Mouse (Mus musculus) hindbrain, embryonic 11.5 days (tissue): ENCODE measurements around the gene Psmb9. TPM values are rescaled to one million over a fixed set of nuclear protein-coding genes. Genes with fewer than 3 reads are reported as not detected.
A peak's percentile ranks its signal among the peaks of the same experiment; 100 is the strongest.

Experiments used
- ATAC-seq: fragments of 200-750 bp; cut with Nextera tagmentation; 2 replicates; pipeline ENCODE4 v1.8.0; 2017; ENCODE audit warnings: mild to moderate bottlenecking, moderate TSS enrichment, moderate library complexity; ENCODE audit not compliant: low FRiP score
- DNase-seq: peaks from one replicate; pipeline ENCODE4 v3.0.0-alpha.2; 2015; ENCODE audit warnings: low spot score
- H3K27ac ChIP-seq: fragments of 300-500 bp; sonication (generic); 2 replicates; pipeline ENCODE4 v1.5.1; 2014; ENCODE audit warnings: mild to moderate bottlenecking, low read depth, low read length
- H3K27me3 ChIP-seq: fragments of 300-500 bp; sonication (generic); 2 replicates; pipeline ENCODE4 v1.6.1; 2014; ENCODE audit warnings: mild to moderate bottlenecking, low read length, moderate library complexity, mixed read lengths; ENCODE audit not compliant: control insufficient read depth, insufficient read depth
- H3K36me3 ChIP-seq: fragments of 300-500 bp; sonication (generic); 2 replicates; pipeline ENCODE4 v1.6.1; 2014; ENCODE audit warnings: mild to moderate bottlenecking, low read length, moderate library complexity, mixed read lengths; ENCODE audit not compliant: control insufficient read depth, insufficient read depth
- H3K4me1 ChIP-seq: fragments of 300-500 bp; sonication (generic); replicated peaks from 2 replicates; pipeline ENCODE4 v1.6.1; 2014; ENCODE audit warnings: low read length, mixed read lengths; ENCODE audit not compliant: control insufficient read depth, insufficient read depth
- H3K4me2 ChIP-seq: fragments of 300-500 bp; sonication (generic); replicated peaks from 2 replicates; pipeline ENCODE4 v1.6.1; 2014; ENCODE audit warnings: mild to moderate bottlenecking, low read depth, low read length
- H3K4me3 ChIP-seq: fragments of 300-500 bp; sonication (generic); 2 replicates; pipeline ENCODE4 v1.5.1; 2014; ENCODE audit warnings: low read depth, low read length
- H3K9ac ChIP-seq: fragments of 300-500 bp; sonication (generic); 2 replicates; pipeline ENCODE4 v1.6.1; 2014; ENCODE audit warnings: low read depth, low read length
- H3K9me3 ChIP-seq: fragments of 300-500 bp; sonication (generic); 2 replicates; pipeline ENCODE4 v1.6.1; 2016; ENCODE audit warnings: low read length; ENCODE audit not compliant: control insufficient read depth
- WGBS: fragments of 180-500 bp; shearing (Covaris S2); extraction: QIAGEN DNeasy Blood & Tissue Kit; methylation state at CpG from one replicate; pipeline ENCODE4 v1.1.7; 2014; 5-methylcytosine and 5-hydroxymethylcytosine counted together
- polyA plus RNA-seq: library from polyadenylated mRNA; unstranded; fragments of >200 nt; fragmentation: Nextera tagmentation; extraction: Ambion mirVana; gene quantifications from 2 replicates; pipeline ENCODE4 v1.2.1, GENCODE M21; 2014

Psmb9 gene
- polyA plus RNA-seq, 1 experiment from 2014 or later = 0.42 TPM

DNA sequence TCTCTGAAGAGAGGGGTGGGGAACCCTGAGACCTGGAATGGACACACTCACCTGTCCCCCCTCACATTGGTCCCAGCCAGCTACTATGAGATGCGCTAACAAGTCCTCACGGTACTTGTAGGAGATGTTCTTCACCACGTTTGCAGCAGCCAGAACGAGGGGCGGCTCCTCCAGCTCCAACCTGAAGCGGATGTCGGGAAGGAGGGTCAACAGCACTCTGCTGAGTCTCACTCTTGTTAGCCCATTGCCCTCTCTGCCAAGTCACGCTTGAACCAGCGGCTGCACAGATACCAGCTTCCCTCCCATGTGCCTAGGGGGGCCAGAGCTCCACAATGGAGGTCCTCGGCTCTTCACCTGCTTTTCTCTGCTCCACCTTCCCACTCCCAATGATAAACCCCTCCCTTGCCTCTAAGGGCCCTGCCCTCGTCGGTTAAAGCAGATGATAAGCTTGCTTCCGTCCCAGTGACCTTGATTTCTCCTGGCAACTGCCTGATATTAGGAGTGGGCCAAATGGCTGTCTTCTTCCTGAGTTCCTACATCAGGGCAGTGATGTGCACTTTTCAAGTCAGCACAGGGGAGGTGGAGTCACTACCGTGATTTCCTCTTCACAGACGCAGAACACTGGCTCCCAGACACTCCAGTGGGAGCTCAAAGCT, 3.9 kb downstream of the Psmb9 start:
- Histone ChIP-seq H3K9me3 (no peaks in the 10 kb centered on the region), H3K4me2 (no peak overlapping the region), H3K9ac (no peak overlapping the region), H3K4me3 (no peak overlapping the region), H3K27ac (no peak overlapping the region), H3K36me3 (no peaks in the 10 kb centered on the region), H3K4me1 (peaks cover 7% of the 10 kb centered on the region), H3K27me3 (peaks cover 36% of the 10 kb centered on the region)
- DNase-seq (no peak), ATAC-seq (no peak)
- WGBS = 81% methylated on average over 15 of the region's 15 CpGs

DNA sequence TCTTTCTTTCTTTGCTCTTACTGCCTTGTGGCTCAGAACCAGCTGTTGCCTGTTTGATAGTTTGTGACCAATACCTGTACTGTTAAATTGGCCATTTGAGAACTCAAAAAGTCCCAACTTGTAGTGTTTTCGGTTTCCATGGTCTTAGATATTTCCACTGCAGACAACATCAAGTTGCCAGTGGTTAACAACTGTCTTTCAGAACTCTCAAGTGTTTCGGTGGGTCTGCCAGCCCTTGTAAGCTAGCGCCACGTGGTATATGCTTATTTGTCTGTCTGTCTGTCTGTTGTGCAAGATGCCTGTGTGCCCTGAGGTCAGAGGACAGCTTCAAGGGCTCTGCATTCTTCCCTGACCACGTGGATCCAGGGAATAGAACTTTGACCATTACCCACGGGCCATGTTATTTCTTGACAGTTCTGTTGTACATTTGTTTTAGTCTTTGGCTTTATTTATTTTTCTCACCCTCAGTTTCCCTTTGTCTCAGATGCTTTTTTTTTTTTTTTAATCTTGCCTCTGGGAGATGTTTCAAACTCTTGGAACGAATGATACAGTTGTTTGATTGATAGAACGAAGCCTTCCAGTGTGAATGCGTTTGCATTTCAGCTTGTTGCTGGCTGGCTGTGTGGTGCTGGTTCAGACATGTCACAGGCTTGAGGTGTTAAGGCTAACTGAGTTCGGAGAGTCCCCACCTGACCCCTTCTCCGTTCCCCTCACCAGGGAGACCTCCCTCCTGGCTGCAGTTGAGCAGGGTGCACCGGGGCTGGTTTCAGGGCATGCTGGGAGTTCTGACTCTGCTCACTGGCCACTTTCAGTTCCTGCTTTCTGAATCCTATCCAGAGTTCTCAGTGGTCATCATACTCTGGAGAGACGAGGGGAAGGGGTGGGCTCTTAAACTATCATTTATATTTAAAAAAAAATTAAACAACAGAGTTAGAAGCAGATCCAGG, 7.4 kb downstream of the Psmb9 start:
- peaks cover 5% of the 10 kb centered on the region; the same call in 1 of the 2 replicates for H3K9me3 ChIP-seq
- 71% methylated on average over 13 of the region's 13 CpGs for WGBS
- no peaks in the 10 kb centered on the region for H3K36me3 ChIP-seq
- H3K27me3 ChIP-seq = peaks cover 6% of the 10 kb centered on the region
- no peak overlapping the region for H3K9ac ChIP-seq
- ATAC-seq (no peak), DNase-seq (no peak)
- H3K4me3 ChIP-seq = no peak overlapping the region
- H3K27ac ChIP-seq = no peak overlapping the region
- H3K4me2 ChIP-seq = no peak overlapping the region
- H3K4me1 ChIP-seq = no peaks in the 10 kb centered on the region

DNA sequence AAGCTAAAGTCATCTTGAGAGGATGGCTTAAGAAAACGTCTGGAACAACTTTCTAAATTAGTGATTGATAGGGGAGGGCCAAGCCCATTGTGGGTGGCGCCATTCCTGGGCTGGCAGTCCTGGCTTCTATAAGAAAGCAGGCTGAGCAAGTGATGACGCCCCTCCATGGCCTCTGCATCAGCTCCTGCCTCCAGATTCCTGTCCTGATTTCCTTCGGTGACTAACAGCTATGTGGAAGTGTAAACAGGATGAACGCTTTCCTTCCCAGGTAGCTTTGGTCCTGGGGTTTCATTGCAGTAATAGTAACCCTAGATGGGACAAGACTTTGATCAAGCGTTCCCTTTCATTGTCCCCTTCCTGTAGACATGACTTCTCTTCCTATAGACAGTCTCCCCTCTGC, 8.5 kb downstream of the Psmb9 start:
- WGBS = 65% methylated on average over 6 of the region's 6 CpGs
- ATAC-seq = no peak
- Histone ChIP-seq H3K27ac (no peak overlapping the region), H3K4me3 (no peak overlapping the region), H3K36me3 (no peaks in the 10 kb centered on the region), H3K4me2 (no peak overlapping the region), H3K4me1 (no peaks in the 10 kb centered on the region), H3K27me3 (peaks cover 1% of the 10 kb centered on the region), H3K9me3 (peaks cover 5% of the 10 kb centered on the region; the same call in 1 of the 2 replicates), H3K9ac (no peak overlapping the region)
- no peak for DNase-seq

DNA sequence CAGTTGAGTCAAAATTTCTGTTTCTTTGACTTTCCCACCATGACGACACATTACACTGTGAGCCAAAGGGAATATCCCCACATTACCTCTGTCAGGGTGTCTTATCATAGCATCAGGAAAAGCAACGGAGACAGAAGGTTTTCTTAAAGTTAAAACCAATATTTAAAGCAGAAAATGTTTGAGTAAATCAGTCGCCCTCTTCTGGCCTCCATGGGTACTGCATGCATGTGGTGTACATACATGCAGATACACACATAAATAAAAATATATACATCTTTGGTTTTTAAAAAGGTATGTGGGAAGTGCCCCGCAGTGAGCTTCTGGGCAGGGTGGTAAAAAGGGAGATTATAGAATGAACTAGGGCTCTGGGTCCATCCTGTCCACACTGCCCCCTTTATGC, 10.4 kb downstream of the Psmb9 start:
- Histone ChIP-seq H3K4me3 (no peak overlapping the region), H3K36me3 (no peaks in the 10 kb centered on the region), H3K4me1 (no peaks in the 10 kb centered on the region), H3K27ac (no peak overlapping the region), H3K9me3 (peaks cover 5% of the 10 kb centered on the region; the same call in 1 of the 2 replicates), H3K27me3 (no peaks in the 10 kb centered on the region; the same call in 1 of the 2 replicates), H3K9ac (no peak overlapping the region), H3K4me2 (no peak overlapping the region)
- 67% methylated on average over 4 of the region's 4 CpGs for WGBS
- DNase-seq (peak; percentile 21), ATAC-seq (no peak)

DNA sequence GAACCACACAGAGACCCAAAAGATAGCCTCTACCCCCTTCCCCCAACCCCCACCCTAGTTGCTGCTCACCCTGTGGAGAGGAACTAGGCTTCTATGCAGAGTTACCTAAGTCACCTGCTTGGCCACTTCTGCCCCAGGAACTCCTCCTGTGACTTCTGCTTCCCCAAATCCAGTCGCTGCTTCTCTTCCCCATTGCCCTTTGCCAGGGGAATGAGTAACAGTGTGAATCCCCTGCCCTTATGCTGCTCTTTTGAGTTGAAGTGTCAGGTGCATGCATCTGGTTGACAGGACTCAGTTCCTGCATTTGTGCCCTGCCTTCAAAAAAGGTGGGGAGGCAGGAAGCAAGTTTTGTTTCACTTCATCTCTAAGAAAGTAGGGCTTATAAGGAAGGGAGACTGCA, 13.5 kb downstream of the Psmb9 start:
- H3K4me2 ChIP-seq = no peak overlapping the region
- H3K27ac ChIP-seq = no peak overlapping the region
- H3K36me3 ChIP-seq = no peaks in the 10 kb centered on the region
- H3K9me3 ChIP-seq = peaks cover 5% of the 10 kb centered on the region; the same call in 1 of the 2 replicates
- ATAC-seq (no peak), DNase-seq (no peak)
- H3K4me1 ChIP-seq = no peaks in the 10 kb centered on the region
- H3K9ac ChIP-seq = no peak overlapping the region
- no peaks in the 10 kb centered on the region for H3K27me3 ChIP-seq
- WGBS = 79% methylated on average over 1 of the region's 1 CpGs
- H3K4me3 ChIP-seq = no peak overlapping the region

DNA sequence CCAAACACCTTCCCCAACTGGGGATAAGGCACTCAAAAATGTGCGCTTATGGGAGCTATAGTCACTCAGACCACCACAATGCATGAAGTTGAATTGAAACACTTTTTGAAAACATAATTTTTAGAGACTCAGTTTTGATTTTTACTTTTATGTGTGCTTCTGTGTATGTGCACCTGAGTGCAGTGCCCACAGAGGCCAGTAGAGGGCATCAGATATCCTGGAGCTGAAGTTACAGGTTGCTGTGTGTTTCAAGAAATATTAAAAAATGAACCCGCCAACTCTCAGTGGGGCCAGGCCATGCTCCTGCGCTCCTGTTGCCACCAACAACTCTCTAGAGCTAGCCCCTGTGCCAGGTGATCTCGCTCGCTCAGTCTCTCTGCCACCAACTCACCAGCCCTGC, 15.0 kb downstream of the Psmb9 start:
- H3K4me1 ChIP-seq = no peaks in the 10 kb centered on the region
- H3K9me3 ChIP-seq = peaks cover 5% of the 10 kb centered on the region; the same call in 1 of the 2 replicates
- H3K36me3 ChIP-seq = no peaks in the 10 kb centered on the region
- WGBS = 95% methylated on average over 5 of the region's 5 CpGs
- no peak overlapping the region for H3K9ac ChIP-seq
- H3K27ac ChIP-seq = no peak overlapping the region
- no peak overlapping the region for H3K4me3 ChIP-seq
- no peak for DNase-seq
- no peaks in the 10 kb centered on the region for H3K27me3 ChIP-seq
- H3K4me2 ChIP-seq = no peak overlapping the region
- ATAC-seq = no peak

DNA sequence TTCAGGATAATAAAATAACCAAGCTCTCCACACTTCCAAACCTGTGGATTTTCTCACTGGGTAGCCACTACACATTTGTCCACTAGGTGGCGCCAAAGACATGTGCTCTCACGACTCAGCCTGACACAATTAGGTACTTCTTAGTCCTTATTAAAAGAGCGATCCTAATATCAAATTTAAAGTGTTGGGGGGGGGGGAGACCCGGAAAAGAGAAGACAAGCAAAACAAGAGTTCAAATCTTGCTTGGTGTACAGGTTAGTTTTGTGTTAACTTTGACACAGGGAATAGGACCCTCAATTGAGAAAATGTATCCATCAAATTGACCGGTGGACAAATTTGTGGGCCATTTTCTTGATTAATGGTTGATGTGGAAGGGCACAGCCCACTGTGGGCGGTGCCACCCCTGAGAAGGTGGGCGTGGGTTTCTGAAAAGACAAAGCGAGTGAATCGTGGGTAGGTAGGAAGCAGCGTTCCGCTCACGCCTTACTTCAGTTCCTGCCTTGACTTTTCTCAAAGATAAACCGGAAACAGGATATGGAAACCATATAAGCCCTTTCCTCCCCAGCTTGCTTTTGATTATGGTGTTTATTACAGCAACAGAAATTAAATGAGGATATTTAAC, 16.6 kb downstream of the Psmb9 start:
- no peak overlapping the region for H3K9ac ChIP-seq
- no peak overlapping the region for H3K4me3 ChIP-seq
- 44% methylated on average over 13 of the region's 13 CpGs for WGBS
- peak; percentile 87 for DNase-seq
- no peak for ATAC-seq
- H3K36me3 ChIP-seq = no peaks in the 10 kb centered on the region
- H3K4me1 ChIP-seq = no peaks in the 10 kb centered on the region
- H3K27ac ChIP-seq = no peak overlapping the region
- H3K4me2 ChIP-seq = no peak overlapping the region
- no peaks in the 10 kb centered on the region for H3K27me3 ChIP-seq
- H3K9me3 ChIP-seq = no peaks in the 10 kb centered on the region

DNA sequence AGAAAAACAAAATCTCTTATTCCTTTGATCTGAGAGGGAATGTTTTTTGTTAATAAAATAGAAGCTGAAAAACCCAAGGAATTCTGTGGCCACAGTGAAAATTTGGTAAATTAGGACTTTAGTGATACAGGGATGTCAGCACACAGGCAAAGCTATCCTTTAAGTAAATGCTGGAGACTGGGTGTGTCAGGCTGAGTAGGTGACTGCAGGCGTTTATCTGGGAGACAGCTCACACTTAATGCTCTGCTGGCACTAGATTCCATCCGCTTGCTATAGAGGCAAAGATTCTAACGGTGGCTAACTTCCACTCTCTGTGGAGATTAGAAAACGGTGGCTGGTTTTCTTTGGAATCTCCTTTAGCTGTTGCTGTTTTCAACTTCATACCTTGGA, 17.1 kb downstream of the Psmb9 start:
- Histone ChIP-seq H3K9me3 (no peaks in the 10 kb centered on the region), H3K27ac (no peak overlapping the region), H3K4me1 (no peaks in the 10 kb centered on the region), H3K4me2 (no peak overlapping the region), H3K4me3 (no peak overlapping the region), H3K9ac (no peak overlapping the region), H3K27me3 (no peaks in the 10 kb centered on the region), H3K36me3 (no peaks in the 10 kb centered on the region)
- ATAC-seq (no peak), DNase-seq (no peak)
- 27% methylated on average over 4 of the region's 4 CpGs for WGBS
